Mouse (Mus musculus) cerebellum, adult 11-12 months (tissue): ENCODE measurements around the gene Gm45837.

ENCODE experiments used
- DNase-seq: peaks from one replicate; pipeline ENCODE4 v3.0.0; 2022

The Gm45837 gene

DNA sequence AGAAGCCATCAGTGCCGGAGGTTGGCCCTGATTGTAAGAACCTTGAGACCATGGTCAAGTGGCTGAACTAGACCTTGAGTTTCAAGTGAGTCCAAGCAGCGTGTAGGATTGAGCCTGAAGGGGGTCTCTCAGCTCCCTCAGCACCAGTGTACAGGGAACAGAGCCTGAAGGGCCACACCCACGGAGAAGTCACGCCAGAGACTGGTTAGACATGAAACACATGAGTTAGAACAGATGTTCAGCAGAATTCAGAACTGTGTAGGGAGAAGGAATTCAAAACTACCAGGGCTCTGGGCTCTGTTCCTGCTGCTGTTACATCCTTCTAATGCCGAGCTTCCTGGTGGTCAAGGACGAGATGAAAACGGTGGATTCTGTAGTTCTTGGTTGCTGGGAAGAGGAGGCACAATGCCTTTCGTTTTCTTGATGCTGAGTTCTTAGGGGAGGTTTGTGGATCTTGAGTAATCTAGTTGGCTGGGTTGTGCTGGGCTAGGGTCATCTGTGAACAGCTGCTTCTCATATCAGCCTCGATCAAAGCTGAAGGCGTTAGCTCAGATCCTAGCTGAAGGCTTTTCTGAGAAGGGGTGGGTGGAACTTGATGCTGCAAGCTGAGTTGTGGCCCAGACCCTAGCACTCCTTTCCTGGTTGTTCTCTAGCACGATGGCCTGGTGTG is at the start of gene Gm45837:
Gene Gm45837 (plus strand): TSS at position 620 of the 670 bp plus-strand sequence.
- no peak for DNase-seq

DNA sequence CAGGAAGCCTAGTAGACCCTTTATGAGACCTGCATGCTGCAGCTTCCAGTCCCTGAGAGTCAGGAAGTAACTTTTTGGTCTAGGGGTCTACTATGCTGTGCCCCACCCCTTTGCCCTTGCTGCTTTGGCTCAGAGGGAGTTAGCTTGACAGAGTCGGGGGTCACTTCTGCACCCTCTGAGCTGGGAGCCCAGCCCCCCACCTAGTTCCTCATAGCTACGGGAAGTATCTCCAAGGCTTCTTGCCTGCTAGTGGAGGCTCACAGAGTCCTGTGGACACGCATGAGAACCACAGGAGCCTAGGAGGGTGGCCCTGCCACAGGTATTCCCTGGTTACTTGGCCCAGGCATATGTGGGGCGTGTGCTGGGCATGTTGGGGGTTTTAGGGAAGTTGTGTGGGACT is 49.7 kb upstream of the Gm45837 start:
- no peak for DNase-seq

DNA sequence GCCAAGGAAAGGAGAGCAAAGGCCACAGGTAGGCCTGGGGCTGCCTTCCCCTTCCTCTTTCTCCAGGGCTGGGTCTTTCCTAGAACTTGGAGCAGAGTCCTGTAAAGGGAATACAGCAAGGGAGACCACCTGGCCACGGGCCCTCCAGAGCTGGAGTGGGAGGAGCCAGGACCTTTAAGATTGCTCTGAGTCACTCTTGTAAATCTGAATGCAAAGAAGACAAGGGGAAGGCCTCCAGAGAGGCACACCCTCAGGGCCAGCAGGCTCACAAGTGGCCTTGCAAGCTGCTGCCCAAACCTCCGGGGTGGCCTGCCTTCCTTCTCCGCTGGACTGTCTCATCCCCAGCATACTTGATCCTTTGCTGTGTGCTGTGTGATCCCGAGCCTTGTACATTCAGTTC is 48.9 kb upstream of the Gm45837 start:
- DNase-seq: no peak

DNA sequence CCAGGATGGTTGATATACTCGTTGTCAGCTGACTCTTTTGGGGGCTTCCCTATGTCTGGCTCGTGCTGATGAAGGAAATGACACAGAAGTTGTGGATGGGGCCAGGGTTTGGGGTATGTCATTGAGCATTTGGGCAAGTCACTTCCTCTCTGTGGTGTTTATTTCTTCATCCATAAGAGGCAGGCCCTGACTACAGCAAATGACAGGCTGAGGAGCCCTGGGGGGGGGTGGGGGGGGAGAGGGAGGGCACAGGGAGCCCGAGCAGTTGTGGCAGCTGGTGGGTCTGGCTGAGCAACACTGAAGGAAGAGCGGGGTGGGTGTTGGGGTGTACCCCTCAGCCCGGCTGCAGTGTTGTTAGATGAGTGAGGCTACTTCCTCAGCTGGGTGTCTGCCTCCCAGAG is 47.9 kb upstream of the Gm45837 start:
- DNase-seq: no peak

DNA sequence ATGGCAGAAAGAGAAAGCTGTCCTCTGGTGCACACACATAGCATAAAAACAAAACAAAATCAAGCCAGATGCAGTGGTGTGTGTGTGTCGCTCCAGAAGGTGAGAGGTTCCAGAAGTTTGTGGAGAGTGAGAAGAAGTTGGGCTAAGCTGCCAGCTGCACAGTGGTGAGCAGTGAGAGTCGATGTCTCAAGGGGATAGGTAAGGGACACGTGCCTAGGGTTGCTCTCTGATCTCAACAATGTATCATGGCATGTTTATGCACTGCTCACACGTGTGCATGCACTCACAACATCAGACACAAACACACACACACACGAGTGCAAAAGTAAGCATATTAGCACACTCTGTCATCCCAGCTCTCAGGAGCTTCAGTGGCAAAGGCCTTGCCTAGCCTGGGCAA is 46.8 kb upstream of the Gm45837 start:
- DNase-seq: no peak

DNA sequence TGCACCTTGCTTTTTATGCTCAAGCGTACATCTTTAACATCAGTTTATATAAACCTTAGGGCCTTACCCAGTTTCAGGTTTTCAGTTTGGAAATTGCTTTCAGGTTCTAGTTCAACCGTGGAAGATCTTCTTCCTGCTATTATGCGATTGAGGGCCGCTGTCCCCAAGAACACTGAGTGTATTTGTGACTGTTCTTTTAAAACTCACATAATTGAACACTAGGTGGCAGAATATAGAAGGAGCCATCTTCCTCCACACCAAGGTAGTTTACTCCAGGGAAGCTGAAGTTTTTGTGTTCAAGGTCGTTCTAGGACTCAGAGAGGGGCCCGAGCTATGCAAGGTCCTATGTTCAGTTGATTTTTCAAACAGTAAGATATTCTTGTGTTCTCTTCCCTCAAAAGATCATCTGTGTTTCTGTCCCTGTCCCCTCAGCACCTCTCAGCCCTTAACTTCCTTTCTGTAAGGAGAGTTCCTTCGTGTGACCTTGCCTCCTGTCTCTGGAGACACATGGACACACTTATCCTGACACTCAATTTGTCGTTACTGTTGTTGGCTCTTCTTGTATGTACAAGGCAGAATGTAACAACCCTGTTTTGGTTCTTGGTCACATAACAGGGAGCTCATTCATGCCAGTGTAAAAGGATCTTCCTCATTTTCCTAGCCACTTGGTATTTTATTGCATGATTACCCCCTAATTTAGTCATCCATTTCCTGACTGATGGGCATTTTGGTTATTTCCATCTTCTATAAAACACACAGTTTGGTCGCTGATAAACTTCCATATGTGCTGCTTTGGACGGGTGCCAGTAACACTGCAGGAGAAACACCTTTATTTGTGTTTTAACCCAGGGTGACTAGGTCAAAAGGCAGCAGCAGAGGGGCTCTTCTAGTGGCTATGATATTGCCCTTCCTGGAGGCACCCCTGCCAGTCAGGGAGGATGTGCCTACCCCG is 42.5 kb upstream of the Gm45837 start:
- DNase-seq: no peak

DNA sequence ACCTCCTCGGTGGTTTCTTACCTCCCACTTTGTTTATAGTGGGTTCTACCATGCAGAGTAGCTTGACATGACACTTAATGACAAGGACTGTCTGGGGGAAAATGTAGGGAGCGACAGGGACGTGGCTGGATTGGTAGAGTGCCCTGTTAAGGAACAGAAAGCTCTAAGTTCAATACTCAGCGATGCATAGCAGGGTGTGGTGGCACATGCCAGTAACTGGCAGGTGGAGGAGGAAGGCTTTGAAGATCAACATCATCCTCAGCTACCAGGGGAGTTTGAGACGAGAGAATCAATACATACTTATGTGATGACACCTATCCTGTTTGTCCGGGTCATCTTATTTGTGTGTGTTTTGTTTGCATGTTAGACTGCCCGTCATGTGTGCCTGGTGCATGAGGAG is 41.0 kb upstream of the Gm45837 start:
- DNase-seq: no peak

DNA sequence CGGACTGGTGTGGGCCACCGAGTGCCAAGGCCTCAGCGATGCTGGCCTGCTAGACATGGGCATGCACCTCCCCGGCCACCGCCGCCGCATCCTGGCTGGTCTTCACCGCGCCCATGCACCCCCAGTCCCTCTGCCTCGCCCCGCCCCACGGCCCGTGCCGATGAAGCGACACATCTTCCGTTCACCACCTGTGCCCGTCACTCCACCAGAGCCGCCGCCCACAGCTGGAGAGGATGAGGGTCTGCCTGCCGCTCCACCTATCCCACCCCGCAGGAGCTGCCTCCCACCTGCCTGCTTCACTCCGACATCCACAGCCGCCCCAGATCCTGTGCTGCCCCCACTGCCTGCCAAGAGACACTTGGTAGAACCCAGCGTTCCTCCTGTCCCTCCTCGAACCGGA is 37.6 kb upstream of the Gm45837 start:
- DNase-seq: peak; percentile 34

DNA sequence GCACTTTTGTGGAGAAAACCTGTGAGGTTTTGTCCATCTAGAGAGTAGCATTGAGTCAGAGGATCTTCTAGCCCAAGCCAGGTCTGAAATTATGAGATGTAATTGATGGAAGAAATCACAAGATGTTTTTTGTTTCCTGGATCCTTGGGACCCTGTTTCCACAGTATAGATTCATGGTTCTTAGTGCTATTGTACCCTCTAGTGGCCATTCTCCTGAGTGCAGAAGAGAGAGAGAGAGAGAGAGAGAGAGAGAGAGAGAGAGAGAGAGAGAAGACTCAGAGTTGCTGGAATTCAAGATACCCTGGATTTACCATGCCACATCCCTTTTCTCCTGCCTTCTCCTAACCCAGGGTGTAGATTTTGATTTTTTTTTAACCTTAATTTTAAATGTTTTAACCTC is 36.5 kb upstream of the Gm45837 start:
- DNase-seq: no peak

DNA sequence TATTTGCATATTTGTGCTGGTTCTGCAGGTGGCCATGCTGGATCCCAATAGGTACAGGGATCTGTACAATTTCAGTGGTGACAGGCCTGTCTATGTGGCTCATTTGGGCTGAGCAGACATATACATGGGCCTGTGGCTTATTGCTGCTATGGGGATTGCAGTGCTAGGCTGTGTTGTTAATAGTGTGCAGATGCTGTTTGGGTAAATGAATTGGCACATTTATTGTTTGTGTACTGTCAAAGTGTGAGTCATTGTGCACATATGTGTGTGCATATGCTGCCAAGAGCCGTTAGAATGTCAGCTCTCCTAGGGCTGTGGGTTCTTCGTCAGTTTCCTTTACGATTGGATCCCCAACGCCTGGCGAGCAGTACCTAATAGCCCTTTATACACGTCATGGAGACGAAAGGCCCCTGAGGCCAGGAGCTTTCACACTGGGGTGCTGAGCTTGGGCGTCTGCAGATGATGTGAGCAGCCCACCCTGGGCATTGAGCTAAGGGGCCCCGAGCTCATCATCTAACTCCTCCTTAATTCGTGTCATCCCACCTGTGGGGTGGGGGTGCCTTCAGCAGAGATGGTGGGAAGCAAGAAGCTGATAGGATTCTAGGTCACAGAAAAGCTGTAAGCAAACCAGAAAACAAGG is 33.9 kb upstream of the Gm45837 start:
- DNase-seq: no peak

DNA sequence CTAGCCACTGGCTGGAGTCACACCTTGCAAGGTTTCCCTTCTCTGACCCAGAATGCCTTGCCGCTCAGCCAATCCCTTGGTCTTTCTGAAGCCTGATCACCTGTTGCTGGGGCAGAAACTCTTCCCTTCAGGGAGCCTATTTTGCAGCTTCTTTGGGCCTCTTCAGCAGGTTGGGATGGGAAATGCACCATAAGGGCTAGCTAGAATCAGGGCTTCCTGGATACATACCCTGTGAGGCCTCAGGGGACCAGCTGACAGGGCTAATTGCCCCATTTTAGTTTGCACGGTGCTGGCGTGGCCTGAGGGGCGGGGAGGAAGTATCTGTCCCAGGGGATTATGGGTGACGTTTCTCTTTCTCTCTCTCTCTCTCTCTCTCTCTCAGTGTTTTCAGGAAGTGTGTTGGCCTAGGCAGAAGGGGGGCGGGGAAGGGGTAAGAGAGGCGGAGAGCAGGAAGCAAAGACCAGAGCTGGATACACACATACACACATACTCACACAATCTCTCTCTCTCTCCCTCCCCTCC is 32.9 kb upstream of the Gm45837 start:
- no peak for DNase-seq

DNA sequence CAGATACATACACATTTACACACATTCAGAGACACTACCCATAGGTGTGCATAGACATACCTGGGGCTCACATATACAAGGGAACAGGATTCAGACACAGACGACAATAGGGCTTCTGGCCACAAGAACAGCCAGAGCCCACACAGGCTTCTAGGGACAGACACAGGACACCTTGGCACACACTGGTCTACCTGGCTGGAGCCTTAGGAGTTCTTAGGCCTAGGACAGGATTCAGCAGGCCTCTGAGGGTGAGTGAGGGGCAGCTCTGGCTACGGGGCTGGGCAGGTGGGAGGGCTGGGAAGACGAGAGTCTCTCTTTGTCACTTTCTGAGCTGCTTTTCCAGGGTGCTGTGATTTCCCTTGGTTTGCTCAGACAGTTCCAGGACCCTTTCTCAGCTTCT is 32.4 kb upstream of the Gm45837 start:
- no peak for DNase-seq

DNA sequence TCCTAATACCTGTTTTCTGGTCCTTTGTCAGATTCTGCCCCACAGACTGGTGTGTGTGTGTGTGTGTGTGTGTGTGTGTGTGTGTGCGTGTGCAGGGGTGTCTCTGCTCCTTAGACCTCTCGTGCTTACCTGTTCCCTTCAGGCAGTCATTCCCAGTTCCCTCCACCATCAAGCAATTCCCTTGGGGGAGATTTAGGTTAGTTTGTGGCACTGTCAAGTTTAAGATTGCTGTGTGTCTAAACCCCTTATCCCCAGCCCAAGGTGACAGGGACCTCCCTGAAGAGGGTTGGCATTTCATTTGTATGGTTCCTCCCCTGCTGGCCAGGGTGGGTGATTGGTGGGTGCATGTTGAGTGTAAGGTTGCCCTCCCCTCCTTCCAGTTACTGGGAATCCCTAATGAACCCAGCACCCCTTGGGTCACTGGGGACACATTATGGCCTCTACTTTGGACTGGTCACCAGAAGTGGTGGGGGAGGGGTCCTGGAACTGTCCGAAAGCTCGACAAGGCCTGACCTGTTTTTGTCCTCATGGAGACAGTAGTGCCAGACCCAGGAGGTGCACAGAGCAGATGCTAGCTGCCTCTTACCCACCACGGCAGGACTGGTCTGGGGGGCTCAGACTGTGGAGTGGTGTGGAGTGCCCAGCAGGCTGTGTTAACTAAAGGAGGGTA is 31.8 kb upstream of the Gm45837 start:
- DNase-seq: no peak

DNA sequence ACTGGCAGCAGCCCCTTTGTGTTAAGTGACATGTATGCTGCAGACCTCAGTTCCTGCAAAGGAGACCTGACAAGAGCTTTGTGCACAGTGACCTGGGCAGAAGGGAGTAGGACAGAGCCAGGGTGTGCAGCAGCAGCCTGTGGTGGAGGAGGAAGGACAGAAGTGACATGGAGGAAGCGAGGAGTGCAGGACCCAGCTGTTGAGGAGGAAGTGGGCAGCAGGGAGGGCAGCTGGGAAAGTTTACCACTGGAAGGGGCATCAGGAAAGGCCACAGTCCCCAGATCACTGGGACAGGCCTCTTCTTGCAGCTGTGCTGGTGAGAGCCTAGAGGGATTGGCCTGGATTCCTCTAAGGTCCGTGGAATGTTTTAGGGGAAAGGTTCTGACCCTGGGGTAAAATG is 31.0 kb upstream of the Gm45837 start:
- DNase-seq: no peak

DNA sequence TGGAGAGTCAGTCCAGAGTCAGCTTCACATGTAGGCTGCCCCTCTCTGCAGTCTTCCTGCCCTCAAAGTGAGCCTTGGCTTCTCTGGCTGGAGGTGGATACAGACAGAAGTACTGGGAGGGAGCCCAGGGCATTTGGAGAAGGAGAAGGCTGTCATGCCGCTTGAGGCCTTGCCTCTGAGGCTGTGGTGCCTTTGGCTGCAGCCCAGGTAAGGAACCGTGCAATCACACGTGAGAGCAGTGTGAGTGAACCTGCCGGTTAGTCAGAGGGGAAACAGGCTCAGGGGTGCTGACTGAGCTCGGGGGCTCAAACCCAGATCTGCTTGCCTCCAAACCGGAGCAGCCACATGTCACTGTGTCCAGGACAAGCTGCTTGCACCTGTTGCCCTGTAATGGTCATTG is 29.2 kb upstream of the Gm45837 start:
- DNase-seq: no peak

DNA sequence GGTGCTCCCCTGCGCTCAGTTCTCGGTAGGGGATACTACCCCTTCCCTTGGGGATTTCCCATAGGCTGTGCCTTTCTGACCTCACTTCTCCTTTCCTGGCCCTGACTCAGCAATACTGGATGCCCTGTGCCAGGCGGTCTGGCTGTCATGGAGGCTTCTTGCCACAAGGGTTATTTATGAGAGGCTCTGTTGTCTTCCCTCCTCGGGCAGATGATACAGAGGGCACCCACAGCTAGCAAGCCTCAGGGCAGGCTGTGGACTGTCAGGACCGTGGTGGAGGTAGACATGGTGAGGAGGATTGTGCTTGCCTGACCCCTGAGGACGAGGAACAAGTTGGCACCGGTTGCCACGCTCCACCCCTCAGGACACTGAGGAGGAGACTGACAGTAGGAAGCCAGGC is 28.3 kb upstream of the Gm45837 start:
- no peak for DNase-seq

DNA sequence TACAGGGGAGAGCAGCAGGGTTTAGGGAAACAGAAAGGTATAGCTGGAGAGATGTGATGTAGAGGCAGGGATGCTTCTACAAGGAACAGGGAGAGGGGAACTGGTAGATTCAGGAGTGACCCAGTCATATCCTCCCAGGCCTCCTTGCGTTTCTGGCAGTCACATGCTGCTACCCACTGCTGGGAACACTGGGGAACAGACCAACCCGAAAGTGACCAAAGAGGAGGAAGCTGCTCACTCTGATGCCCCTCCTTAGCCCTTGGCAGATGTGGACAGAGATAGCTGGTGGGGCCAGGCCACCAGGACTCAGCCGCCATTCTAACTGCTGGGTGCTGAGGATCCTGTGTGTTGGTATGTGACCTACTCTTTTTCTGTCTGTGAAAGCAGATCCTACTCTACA is 26.9 kb upstream of the Gm45837 start:
- no peak for DNase-seq

DNA sequence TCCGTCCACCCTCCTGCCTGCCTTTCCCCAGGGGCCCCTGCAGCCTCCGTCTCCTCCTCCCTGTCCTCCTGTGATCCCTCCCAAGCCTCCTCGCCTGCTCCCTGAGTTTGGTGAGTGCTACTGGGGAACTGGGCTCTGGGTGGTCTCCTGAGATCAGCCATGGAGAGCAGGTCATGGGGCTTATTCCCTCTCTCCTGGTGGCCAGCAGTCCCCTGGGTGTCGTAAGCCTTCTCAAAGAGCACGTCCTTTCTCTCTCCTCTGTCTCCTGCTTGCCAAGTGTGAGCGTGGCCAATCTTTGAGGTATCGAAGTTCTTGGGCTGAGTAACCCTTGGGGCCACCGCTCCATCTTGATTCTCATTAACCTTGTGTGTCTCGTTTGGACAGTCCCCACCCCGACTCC is 25.8 kb upstream of the Gm45837 start:
- no peak for DNase-seq

DNA sequence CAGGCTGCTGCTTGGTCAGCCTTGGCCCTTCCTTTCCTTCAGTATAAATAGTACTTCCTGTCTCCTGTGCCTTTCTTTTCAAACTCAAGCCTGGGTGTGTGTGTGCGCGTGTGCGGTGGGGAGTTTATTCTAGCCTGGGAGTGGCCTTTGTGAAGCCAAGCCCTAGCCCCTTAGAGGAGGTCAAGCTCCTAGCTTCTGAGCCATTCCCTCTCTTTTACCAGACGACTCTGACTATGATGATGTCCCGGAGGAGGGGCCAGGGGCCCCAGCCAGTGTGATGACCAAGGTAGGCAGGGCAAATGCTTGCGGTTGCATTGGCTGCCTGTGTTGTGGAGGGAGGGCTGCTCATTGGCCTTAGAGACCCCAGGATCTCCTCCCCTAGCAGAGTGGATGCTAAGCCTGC is 25.4 kb upstream of the Gm45837 start:
- no peak for DNase-seq

DNA sequence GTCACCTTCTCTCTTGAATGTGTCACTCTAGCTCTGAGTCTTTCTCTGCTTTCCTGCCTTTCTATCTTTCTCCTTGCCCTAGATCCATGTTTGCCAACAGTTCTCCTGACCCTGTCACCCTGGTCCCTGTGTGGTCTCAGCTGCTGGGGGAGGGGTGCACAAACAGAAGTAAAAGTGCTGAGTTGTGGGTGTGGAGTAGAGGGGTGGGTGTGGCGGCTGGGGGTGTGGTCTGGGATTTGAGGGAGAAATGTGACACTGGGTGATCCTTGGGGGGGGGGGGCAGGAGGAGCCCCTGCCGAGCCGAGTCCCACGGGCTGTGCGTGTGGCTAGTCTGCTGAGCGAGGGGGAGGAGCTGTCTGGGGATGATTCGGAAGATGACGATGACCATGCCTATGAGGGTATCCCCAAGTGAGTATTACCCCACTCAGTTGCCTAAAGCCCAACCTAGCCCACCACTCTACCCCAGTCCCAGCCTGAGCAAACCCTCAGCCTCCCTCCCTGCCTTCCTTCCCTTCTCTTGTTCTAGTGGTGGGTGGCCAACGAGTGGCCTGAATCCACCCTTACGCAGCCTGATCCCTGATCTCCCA is 24.7 kb upstream of the Gm45837 start:
- no peak for DNase-seq

DNA sequence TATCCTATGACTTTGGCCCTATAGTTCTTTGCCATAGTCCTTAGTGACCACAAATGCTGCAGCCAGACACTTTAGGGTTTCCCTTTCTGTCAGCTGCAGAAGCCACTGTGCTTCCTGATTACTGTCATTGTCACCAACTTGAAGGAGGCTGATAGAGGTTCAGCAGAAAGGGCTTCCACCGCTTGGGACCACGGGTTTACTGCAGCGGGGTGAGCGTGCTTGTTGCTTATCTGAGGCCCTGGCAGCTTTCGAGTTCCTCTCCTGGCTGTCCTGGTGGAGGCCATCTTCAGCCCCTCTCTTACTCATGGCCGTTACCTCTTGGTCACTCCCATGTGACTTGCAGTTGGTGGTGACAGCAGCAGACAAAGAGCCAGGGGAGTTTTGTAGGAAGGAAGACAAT is 21.4 kb upstream of the Gm45837 start:
- no peak for DNase-seq

DNA sequence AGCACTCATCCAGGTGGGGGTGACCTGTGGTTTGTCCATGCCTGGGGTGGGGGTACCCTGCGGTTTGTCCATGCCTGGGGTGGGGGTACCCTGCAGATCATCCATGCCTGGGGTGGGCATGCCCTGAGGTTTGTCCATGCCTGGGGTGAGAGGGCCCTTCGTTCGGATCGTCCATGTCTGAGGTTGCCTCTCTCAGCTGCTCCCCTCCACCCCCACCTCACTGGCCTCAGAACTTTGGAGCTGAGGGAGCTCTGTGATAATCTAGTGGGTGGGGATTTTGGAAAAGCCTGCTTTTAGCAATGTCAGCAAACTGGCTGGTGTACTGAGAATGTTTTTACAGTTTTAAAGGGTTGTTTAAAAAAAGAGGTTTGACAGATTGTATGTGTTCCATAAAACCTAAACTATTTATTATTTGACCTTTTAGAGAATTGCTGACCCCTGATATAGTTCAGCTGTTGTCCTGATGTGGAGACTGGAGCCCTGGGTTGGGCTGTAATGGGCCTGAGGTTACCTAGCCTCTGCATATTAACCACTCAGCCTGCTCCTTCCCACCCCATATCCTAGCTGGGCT is 18.7 kb upstream of the Gm45837 start:
- no peak for DNase-seq
